Mouse (Mus musculus): Measurements from ENCODE around the gene Filip1l. TPM values are rescaled to one million over a fixed set of nuclear protein-coding genes. Genes with fewer than 3 reads are reported as not detected.

Gene Filip1l
- polyA plus RNA-seq, 1 experiment from 2014 or later = 3.8 TPM

DNA sequence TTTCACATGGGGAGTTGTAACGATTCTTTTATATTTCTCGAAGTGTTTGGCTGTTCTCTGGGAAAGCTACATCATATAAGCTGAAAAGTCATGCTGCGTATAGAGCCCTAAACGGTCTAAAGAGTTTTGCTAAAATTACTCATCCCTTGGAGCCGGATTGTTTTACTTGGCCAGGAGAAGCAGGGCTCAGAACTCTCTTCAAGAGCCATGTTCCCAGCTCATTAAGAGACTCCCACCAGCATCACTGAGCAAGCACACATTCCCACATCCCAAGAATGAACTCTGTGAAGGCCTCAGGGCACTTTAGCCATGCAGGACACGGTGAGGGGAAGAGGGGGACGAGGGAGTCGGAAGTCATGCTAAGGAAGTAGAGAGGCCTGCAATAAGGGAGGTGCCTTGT, 23.9 kb upstream of the Filip1l start:
- no peaks in the 10 kb centered on the region for H3K4me1 ChIP-seq

DNA sequence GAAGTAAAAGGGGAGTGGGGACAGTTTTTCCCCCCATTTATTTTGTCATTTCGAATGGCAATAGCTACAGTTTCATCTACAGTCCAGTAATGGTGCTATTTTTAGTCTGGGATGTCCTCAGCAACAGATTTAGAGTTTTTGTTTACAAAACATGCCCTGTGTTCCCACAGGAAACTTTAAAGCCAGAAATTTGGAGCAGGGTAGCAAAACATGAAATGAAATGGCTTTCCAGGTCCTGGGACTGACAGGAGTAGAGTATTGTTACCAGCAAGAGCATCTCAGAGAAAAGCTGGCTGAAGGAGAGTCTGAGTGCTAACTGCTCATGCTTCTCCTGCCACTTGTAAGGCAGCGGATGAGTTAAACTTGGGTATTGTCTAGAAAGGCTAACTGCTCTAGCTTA, 22.8 kb upstream of the Filip1l start:
- no peaks in the 10 kb centered on the region for H3K27me3 ChIP-seq (replicated peaks)
- no peak overlapping the region for H3K4me3 ChIP-seq
- no peak overlapping the region for H3K9ac ChIP-seq
- H3K4me1 ChIP-seq = no peaks in the 10 kb centered on the region
- no peaks in the 10 kb centered on the region for H3K36me3 ChIP-seq
- H3K9me3 ChIP-seq (replicated peaks) = no peaks in the 10 kb centered on the region
- no peak overlapping the region for H3K4me2 ChIP-seq
- 64% methylated on average over 2 of the region's 2 CpGs for WGBS (ENCODE audit: insufficient replicate concordance)
- H3K27ac ChIP-seq = no peak overlapping the region
- ATAC-seq = no peak

More for the DNA sequence above, 23.9 kb upstream of the Filip1l start:
- ATAC-seq = no peak
- no peak overlapping the region for H3K4me2 ChIP-seq
- H3K4me3 ChIP-seq = no peak overlapping the region
- no peak overlapping the region for H3K27ac ChIP-seq
- H3K36me3 ChIP-seq = no peaks in the 10 kb centered on the region
- no peak overlapping the region for H3K9ac ChIP-seq
- H3K9me3 ChIP-seq (replicated peaks) = no peaks in the 10 kb centered on the region
- no peaks in the 10 kb centered on the region for H3K27me3 ChIP-seq (replicated peaks)
- WGBS (ENCODE audit: insufficient replicate concordance) = 72% methylated on average over 8 of the region's 8 CpGs

DNA sequence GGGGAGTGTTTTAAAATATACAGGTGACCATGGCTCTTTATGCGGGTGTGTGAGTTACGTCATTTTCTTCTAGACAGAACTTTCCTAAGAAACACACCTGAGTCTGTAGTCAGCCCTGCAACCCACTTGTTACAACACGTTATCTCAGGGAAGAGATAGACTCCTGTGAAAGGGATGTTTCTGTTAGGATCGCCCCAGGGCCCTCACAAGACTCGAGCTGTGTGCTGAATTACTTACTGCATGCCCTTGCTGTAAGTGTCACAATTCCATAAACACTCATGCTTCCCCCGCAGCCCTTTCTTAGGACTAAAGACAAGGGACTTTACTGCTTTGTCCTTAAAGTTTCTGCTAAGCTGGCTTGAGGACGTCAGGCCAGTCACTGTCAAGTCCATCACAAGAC, 20.6 kb upstream of the Filip1l start:
- H3K9ac ChIP-seq = no peak overlapping the region
- 74% methylated on average over 7 of the region's 7 CpGs for WGBS (ENCODE audit: insufficient replicate concordance)
- no peaks in the 10 kb centered on the region for H3K36me3 ChIP-seq
- H3K4me1 ChIP-seq = no peaks in the 10 kb centered on the region
- H3K4me3 ChIP-seq = no peak overlapping the region
- no peak overlapping the region for H3K4me2 ChIP-seq
- H3K27me3 ChIP-seq (replicated peaks) = no peaks in the 10 kb centered on the region
- ATAC-seq = no peak
- no peak overlapping the region for H3K27ac ChIP-seq
- no peaks in the 10 kb centered on the region for H3K9me3 ChIP-seq (replicated peaks)

DNA sequence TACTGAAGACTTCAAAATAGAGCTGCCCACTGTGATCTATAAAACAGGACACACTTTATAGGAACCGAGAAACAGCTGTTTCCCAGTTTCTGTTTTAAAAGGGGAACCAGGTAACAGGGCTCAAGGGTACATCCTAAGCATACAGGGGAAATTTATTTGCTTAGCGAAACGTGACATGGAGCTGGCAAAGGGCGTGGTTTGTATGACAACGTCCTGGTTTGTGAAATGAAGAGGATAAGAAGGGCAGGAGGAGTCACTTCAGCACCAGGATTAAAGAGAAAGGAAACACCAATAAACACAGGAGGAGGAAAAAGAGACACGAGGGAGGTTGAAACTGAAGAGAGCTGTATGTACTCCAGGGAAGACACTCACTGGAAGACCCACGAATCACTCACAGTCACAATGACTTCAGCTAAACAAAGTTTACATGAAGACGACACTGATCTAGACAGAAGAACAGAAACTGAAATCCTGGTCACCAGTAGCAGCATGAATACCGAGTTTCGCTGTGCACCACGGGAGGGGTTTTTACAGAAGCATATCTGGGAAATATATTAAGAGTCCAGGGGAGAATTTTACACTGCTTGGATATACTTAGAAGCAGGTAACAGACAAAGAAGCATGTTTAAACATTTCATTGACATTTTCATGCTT, 16.0 kb upstream of the Filip1l start:
- no peak overlapping the region for H3K9ac ChIP-seq
- ATAC-seq = no peak
- H3K4me2 ChIP-seq = no peak overlapping the region
- 59% methylated on average over 11 of the region's 11 CpGs for WGBS (ENCODE audit: insufficient replicate concordance)
- H3K4me3 ChIP-seq = no peak overlapping the region
- H3K36me3 ChIP-seq = no peaks in the 10 kb centered on the region
- H3K27ac ChIP-seq = no peak overlapping the region
- no peaks in the 10 kb centered on the region for H3K4me1 ChIP-seq
- no peaks in the 10 kb centered on the region for H3K27me3 ChIP-seq (replicated peaks)
- no peaks in the 10 kb centered on the region for H3K9me3 ChIP-seq (replicated peaks)

DNA sequence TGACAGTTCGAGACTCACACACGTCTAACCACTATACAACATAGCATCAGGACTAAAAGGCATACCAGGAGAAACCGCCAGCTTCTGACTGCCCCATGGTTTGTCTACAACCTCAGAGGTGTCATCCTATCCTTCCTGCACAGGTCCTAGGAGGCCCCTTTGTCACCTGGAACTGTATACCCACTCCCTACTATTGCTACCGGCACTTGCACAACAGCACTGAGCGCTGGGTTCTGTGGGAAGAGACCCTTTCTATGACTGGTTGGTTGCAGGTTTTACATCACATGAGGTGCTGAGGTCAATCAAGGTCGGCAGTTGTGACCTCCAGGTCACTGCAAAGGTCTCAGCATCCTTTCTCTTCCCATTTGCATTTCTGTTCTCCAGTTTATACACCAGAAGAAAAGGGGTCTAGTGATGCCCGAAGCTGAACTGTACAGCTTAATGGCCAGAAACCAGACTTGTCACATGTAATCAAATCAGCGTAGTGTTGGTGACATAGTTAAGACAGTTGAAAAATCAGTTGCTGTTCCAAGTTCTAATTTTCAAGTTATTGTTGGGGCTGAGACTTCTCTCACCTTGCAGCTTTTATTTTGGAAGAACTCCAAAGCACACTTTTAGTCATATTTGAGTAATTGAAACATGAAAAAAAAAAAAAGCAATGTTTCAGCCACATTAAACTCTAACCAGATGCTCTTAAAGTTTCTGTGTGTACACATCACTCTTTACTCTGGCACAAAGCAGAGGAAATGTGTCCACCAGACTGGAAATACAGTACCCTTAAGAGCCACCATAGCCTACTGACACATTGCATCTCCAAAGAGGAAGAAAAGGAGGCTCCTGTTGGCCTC, 12.9 kb upstream of the Filip1l start:
- H3K27me3 ChIP-seq (replicated peaks) = no peaks in the 10 kb centered on the region
- H3K27ac ChIP-seq = no peak overlapping the region
- H3K9me3 ChIP-seq (replicated peaks) = no peaks in the 10 kb centered on the region
- no peak overlapping the region for H3K4me2 ChIP-seq
- no peak for ATAC-seq
- H3K4me3 ChIP-seq = no peak overlapping the region
- no peaks in the 10 kb centered on the region for H3K36me3 ChIP-seq
- no peak overlapping the region for H3K9ac ChIP-seq
- 77% methylated on average over 8 of the region's 8 CpGs for WGBS (ENCODE audit: insufficient replicate concordance)
- H3K4me1 ChIP-seq = no peaks in the 10 kb centered on the region

DNA sequence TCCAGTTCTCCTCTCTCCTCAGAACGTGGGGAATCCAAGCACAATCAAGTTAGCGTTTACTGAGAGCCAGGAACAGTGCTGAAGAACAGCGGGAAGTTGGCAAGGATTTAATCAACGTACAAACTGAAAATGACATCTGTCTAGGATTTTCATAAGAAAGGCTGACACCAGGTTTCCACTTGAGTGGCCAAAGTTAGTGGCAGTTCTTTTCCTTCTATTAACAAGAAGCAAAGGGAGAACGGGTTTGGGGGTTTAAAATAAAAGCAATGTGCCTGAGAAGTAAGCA, 12.3 kb upstream of the Filip1l start:
- no peak overlapping the region for H3K27ac ChIP-seq
- H3K9me3 ChIP-seq (replicated peaks) = no peaks in the 10 kb centered on the region
- ATAC-seq = no peak
- H3K27me3 ChIP-seq (replicated peaks) = no peaks in the 10 kb centered on the region
- H3K4me2 ChIP-seq = no peak overlapping the region
- no peaks in the 10 kb centered on the region for H3K4me1 ChIP-seq
- WGBS (ENCODE audit: insufficient replicate concordance) = 71% methylated on average over 5 of the region's 5 CpGs
- H3K9ac ChIP-seq = no peak overlapping the region
- no peak overlapping the region for H3K4me3 ChIP-seq
- no peaks in the 10 kb centered on the region for H3K36me3 ChIP-seq

DNA sequence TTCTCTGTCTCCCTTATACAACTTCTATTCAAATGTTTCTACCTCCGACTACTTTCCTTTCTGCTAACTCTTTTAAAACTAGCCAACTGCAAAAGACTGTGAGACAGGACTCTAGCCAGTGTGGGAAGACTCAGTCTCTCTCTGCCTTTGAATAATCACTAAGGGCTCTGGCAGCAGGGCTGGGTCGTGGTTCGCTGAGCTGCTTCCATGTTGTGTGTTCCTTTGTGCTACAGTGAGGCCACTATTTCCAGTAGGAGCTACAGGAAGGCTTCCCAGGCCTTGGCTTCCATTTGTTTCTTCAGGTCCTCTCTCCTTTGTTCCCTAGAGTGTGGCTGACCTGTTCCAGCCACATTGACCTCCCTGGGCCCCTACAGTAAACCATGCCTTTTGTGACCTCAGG, 6.6 kb upstream of the Filip1l start:
- H3K36me3 ChIP-seq = no peaks in the 10 kb centered on the region
- H3K9ac ChIP-seq = no peak overlapping the region
- no peak overlapping the region for H3K27ac ChIP-seq
- no peaks in the 10 kb centered on the region for H3K27me3 ChIP-seq (replicated peaks)
- no peaks in the 10 kb centered on the region for H3K9me3 ChIP-seq (replicated peaks)
- no peaks in the 10 kb centered on the region for H3K4me1 ChIP-seq
- H3K4me3 ChIP-seq = no peak overlapping the region
- no peak for ATAC-seq
- no peak overlapping the region for H3K4me2 ChIP-seq
- WGBS (ENCODE audit: insufficient replicate concordance) = 74% methylated on average over 3 of the region's 3 CpGs

DNA sequence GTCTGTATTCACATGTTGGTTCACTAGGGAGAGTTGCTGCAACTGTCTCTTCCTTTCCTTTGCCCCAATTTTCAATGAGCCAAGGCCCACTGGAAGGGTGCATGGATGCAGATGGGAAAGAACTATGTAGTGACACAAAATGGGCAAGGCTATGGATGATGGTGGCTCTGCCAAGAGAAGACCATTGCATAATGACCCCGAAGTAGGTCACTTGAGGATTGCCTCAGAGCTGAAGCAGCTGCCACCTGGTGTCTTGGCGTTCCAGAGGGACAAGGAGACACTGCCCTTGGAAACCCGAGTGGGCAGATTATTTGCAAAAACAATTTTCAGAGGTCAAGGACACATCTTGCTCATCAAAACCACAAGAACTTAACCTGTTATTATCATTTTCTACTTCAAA, 3.9 kb upstream of the Filip1l start:
- Histone ChIP-seq H3K27me3 (replicated peaks) (no peaks in the 10 kb centered on the region), H3K4me3 (no peak overlapping the region), H3K4me1 (no peaks in the 10 kb centered on the region), H3K4me2 (no peak overlapping the region), H3K27ac (no peak overlapping the region), H3K9ac (no peak overlapping the region), H3K36me3 (no peaks in the 10 kb centered on the region), H3K9me3 (replicated peaks) (no peaks in the 10 kb centered on the region)
- no peak for ATAC-seq
- WGBS (ENCODE audit: insufficient replicate concordance) = 69% methylated on average over 3 of the region's 3 CpGs

DNA sequence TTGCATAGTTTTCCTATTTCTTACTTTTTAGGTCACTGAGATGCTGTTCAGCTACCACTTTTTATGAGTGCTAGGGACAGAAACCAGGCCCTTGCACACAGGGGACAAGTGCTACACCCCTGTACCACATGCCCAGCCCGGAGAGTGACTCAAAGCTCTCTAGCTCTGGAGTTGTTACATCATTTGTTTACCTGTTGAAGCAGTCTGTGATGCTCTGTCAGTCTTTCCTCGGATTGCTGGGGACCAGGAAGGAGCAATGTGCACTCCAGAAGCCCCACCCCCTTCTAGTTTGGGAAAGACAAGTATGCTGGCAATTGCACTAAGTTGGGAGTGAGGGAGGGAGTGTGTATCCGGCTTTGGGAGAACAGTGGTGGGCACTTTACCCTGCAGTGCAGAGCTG, 3.2 kb upstream of the Filip1l start:
- Histone ChIP-seq H3K4me2 (no peak overlapping the region), H3K4me1 (no peaks in the 10 kb centered on the region), H3K27me3 (replicated peaks) (no peaks in the 10 kb centered on the region), H3K9me3 (replicated peaks) (no peaks in the 10 kb centered on the region), H3K4me3 (no peak overlapping the region), H3K27ac (no peak overlapping the region), H3K9ac (no peak overlapping the region), H3K36me3 (no peaks in the 10 kb centered on the region)
- 50% methylated on average over 3 of the region's 3 CpGs for WGBS (ENCODE audit: insufficient replicate concordance)
- ATAC-seq = no peak

DNA sequence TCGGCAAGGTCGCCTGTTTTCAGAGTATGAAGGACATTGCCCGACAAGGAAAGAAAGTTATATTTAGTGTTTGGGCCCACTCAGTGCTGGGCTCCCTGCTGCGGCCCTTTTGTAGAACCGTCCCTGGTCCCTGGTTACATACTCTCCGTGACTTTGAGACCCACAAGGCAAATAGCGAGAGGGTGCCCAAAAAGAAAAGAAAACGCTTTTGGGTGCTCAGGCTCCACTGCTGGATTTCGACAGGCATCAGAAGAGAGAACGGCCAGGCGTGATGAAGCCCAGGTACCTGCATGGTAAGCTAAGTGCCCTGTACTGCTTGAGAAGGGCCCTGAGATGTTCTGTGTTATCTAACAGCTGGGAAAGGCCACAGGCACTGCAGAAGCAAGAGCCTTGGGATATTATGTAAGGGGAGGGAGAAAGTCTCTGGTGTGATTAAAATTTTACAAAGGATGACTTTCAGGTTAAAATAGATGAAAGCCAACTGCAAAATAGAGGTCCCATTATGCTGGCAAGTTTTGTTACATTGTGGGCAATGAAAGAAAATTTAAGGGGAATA, 351 bp downstream of the Filip1l start:
- ATAC-seq = no peak
- Histone ChIP-seq H3K4me3 (no peak overlapping the region), H3K36me3 (no peaks in the 10 kb centered on the region), H3K9me3 (replicated peaks) (no peaks in the 10 kb centered on the region), H3K27ac (no peak overlapping the region), H3K27me3 (replicated peaks) (no peaks in the 10 kb centered on the region), H3K9ac (no peak overlapping the region), H3K4me1 (no peaks in the 10 kb centered on the region), H3K4me2 (no peak overlapping the region)
- 78% methylated on average over 11 of the region's 11 CpGs for WGBS (ENCODE audit: insufficient replicate concordance)

DNA sequence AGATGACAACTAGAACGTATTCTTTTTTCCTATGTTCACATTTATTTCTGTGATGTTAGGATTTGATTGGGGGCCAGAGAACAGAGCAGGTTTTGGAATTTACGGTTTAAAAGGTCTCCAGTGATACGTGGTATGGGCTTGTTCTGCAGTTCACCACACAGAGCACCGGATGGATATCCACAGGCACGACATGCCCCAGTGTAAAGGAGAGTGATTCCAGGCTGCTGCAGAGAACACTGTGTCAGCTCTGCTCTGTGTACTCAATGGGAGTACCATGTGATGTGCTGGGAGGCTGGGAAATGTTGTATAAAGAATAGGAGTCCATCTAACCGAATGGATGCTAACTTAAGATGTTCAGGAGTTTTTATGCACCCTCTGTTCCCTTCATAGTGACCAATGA, 1.0 kb downstream of the Filip1l start:
- H3K4me1 ChIP-seq = no peaks in the 10 kb centered on the region
- WGBS (ENCODE audit: insufficient replicate concordance) = 73% methylated on average over 6 of the region's 6 CpGs
- H3K27me3 ChIP-seq (replicated peaks) = no peaks in the 10 kb centered on the region
- H3K36me3 ChIP-seq = no peaks in the 10 kb centered on the region
- H3K9me3 ChIP-seq (replicated peaks) = no peaks in the 10 kb centered on the region
- no peak overlapping the region for H3K27ac ChIP-seq
- no peak overlapping the region for H3K4me2 ChIP-seq
- no peak overlapping the region for H3K4me3 ChIP-seq
- H3K9ac ChIP-seq = no peak overlapping the region
- ATAC-seq = no peak

DNA sequence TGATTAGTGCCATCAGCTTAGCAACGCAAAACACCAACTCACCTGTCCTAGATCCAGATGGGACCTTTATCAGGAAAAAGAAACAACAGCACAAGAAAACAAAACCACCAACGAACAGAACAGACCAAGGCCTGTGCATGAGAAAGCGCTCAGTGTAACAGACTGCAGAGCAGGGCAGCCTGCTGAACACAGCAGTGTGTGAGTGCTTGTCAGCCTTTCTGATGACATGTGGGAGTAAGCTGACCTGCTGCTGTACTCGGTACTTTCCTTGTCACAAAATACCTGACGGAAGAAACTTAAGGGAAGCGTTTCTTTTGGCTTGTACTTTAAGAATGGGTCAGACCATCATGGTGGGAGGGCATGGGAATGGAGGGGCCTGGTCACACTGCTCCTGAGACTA, 3.6 kb downstream of the Filip1l start:
- no peak overlapping the region for H3K4me3 ChIP-seq
- H3K27me3 ChIP-seq (replicated peaks) = no peaks in the 10 kb centered on the region
- ATAC-seq = no peak
- 79% methylated on average over 6 of the region's 6 CpGs for WGBS (ENCODE audit: insufficient replicate concordance)
- no peaks in the 10 kb centered on the region for H3K36me3 ChIP-seq
- no peaks in the 10 kb centered on the region for H3K9me3 ChIP-seq (replicated peaks)
- H3K4me2 ChIP-seq = no peak overlapping the region
- H3K9ac ChIP-seq = no peak overlapping the region
- H3K4me1 ChIP-seq = no peaks in the 10 kb centered on the region
- H3K27ac ChIP-seq = no peak overlapping the region

Data from liver, embryonic 12.5 days (tissue).